Mouse (Mus musculus): ENCODE results near the gene Sh3bgrl2. TPM values are rescaled to one million over a fixed set of nuclear protein-coding genes. Genes with fewer than 3 reads are reported as not detected.

The Sh3bgrl2 gene
- total RNA-seq, 2 experiments from 2014 or later = 5.8 to 6.4 TPM

DNA sequence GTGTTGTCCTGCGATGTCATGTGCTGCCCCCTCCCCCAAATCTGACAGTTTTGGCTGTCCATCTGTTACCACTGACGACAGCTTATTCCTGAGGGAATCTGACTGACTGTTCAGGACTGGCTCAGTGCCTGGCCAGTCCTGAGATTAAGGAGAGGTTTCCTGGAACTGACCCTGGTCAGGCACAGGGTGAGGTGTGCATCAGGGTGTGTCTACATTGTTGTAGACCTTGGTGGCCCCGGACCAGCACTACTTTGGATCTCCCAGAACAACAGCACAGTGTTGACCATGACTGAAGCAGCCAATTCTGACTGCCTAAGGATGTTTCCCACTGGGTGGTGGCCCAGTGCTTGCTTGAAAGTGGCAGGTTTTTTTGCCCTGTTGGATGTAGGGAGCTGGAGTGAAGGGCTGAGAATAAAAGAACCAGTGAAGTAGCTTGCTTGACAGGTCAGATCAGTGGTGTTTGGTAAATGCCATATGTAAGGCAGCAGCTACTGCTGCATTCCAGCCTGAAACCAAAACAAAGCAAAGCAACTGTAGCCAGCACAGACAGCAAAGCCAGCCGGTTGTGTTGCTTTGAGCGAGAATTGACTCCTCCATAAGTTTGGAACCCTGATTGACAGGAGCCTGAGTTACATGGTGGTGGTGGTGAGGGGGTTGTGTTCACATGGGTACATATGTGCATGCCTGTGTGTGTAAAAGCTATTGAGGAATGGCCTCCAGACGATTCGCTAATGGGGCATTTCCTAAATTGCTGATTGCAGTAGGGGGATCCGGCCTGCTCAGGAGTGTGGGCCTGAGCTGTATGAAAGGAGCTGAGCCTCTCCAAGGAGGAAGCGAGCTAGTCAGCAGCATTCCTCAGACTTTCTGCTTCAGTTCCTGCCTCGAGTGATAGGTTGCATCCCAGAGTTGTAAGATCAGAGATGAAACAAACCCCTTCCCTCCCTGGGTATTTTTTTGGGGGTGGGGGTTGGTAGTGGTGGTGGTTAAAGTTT lies 8.9 kb downstream of the Sh3bgrl2 start:
- intact Hi-C loops (cut with DNase I) = no loop called here
- DNase-seq = peak; percentile 42 to 44

DNA sequence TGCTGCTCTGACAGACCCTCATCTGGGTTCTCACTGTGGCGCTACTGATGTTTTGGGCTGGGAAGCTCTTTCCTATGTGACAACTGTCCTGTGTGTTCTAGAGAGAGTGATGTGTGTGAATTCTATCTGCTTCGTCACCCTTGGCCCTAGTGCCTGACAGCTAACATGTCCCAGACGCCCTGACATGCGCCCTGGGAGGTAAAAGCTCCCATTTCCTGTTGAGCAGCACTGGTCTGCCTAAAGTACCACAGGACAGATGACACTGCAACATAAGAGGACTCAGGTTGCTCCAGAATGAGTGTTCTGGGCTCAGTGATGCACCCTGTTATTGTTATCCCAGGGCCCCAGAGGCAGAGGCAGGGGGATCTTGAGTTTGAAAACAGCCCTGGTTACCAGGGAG lies 12.5 kb downstream of the Sh3bgrl2 start:
- intact Hi-C loops (cut with DNase I) = no loop called here
- DNase-seq = peak in 1 of 2 experiments; percentile 45

DNA sequence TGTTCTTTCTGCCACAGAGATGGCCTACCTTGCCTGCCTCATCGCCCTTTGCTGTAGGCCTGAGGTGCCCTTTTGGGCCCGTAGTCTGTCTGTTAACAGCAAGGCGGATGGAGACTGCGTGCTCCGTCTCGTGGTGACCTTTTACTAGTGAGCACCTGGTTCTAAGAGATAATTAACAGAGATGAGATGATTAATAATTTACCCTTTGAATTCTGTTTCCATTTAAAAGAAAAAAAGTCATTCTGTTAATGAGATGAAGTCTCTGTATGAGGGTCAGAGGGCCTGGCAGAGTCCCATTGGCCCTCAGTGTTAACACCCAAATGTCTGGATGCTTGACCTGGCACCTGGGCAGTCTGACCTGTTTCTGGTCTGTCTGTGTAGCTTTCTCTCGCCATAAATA lies 14.8 kb downstream of the Sh3bgrl2 start:
- intact Hi-C loops (cut with DNase I) = no loop called here

GRCm38 (mm10) chr9:83563808-83564549 lies 15.9 kb downstream of the Sh3bgrl2 start:
- DNase-seq = no peak
- intact Hi-C loops (cut with DNase I) = no loop called here

More for the DNA sequence above, 14.8 kb downstream of the Sh3bgrl2 start:
- DNase-seq = no peak

GRCm38 (mm10) chr9:83564934-83565652 lies 17.0 kb downstream of the Sh3bgrl2 start:
- no peak for DNase-seq
- intact Hi-C loops (cut with DNase I) = no loop called here

- intact Hi-C loops (cut with DNase I) = no loop called here
- no peak for DNase-seq
Observed at GRCm38 (mm10) chr9:83566141-83566540, 18.0 kb downstream of the Sh3bgrl2 start.

DNA sequence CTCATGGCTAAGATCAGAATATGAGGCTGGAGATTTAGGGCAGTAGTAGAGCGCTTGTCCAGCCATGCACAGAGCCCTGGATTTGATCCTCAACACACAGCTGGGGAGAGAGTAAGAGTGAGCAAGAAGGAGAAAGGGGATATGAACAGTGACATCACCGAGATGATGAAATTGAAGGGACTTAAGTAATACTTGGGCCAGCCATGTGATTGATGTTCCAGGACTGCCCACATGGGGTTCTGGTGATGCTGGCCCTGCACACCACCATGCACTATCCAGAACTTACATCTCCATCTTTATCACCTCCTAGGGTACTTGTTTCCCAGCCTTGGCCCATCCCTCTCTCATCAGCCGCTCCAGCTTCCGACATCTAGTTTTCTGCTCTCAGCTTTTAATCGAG lies 20.0 kb downstream of the Sh3bgrl2 start:
- intact Hi-C loops (cut with DNase I) = no loop called here
- no peak for DNase-seq

DNA sequence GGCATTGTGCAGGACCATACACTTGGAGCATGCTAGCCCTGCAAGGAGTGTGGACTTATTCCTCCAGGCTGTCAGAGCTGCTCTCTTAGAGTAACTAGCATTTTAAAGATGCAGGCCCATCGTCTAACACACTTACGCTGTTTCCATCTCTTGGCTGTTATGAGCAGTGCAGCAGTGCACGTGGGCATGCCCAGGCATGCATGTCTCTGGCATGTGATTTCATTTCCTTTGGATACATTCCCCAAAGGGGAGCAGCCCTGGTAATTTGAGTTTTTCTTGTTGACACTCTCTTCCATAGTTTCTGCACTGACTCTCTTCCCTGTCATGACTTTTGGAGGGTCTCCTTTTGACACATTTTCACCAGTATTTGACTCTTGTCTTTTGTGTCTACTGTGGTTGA lies 20.8 kb downstream of the Sh3bgrl2 start:
- intact Hi-C loops (cut with DNase I) = no loop called here
- DNase-seq = no peak

DNA sequence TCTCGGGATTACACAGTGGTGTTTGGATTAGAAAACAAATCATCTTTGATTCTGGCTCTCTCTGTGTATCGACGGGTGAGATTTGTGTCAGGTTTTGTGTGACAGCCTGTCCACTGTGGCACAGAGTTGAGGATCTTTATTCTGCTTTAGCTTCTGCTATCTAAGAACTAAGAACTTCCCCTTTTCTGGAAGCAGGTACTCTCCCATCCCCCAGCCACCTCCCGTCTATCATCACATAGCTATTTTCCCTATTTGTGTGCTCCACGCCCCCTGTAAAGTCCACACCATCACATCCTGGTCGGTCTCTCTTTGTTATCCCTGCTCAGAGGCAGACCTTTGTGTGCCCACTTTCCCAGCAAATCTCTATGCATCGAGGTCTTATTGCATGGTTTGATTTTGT lies 21.8 kb downstream of the Sh3bgrl2 start:
- DNase-seq = no peak
- intact Hi-C loops (cut with DNase I) = no loop called here

DNA sequence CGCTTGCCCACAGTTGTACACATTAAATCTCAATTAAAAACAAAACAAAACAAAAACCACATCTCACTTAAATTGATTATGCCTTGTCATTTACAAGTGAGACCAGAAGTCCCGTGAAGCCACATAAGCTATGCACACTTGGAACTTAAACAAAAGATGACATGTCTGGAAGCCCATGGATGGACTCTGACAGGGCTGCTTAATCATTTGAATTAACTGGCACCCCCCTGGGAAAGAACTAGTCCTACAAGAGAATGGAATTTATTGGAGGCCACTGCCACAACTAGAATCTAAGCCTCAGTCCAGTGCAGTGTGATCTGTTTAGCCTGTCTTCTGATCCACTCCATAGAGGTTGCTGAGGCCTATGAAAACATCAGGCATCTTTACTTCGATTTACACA lies 23.2 kb downstream of the Sh3bgrl2 start:
- no peak for DNase-seq
- intact Hi-C loops (cut with DNase I) = no loop called here

DNA sequence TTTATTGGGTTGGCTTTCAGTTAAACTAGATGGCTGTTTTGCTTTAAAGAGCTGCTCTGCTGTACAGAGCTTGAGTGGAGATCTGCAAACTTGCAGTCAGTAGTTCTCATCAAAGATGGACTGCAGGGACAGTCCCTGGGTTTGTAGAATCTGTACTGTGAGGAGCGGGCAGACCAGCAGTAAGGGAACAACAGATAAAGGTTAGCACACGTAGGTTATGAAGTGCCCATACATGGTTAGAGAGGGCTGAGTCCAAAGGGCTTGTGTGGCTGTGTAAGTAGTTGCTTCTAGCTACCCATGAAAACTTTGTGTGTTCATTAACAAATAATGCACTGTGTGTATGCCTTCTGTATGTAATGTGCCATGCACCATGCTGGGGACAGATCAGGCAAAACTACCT lies 24.2 kb downstream of the Sh3bgrl2 start:
- intact Hi-C loops (cut with DNase I) = no loop called here

GRCm38 (mm10) chr9:83572870-83573269 lies 24.7 kb downstream of the Sh3bgrl2 start:
- intact Hi-C loops (cut with DNase I) = no loop called here
- DNase-seq = no peak

More for the DNA sequence above, 24.2 kb downstream of the Sh3bgrl2 start:
- DNase-seq = no peak

DNA sequence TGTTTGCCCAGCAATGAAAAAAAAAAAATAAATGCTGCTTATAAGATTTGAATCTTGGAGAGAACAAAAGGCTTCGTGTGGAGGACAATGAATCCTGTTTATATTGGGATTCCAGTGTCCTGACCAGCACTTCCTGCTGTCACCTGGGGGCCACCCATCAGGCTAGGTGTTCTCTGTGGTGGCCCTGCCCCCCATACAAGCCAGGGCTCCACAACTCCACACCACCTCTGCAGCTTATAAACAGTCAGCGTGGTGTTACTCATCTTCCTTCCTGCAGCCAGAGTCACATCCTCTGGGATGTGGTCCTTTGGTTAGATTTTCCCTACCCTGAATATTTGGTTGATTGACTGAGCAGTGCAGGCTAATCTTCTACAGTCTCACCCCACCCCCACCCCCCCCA lies 25.5 kb downstream of the Sh3bgrl2 start:
- DNase-seq = no peak
- intact Hi-C loops (cut with DNase I) = no loop called here

DNA sequence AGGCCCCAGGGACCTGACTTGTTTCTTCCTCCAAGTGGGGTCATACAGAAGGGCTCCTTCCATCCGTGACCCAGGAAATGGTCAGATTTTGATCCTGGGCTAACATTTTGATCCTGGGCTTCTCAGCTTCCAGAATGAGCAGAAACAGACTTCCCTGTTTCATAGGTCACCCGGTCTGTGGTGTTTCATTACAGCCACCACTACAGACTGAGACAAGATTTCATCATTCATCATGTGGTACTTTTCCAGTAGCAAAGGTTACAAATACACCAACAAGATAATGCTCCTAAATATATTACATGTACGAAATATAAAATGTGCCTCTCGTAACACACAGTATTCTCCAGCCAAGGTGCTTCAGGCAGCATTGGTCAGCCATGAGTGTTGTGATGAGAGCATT lies 27.3 kb downstream of the Sh3bgrl2 start:
- intact Hi-C loops (cut with DNase I) = loop anchor here (5.0 kb wide), 1 partner anchor 193 kb away; no protein-coding TSS in a partner anchor
- no peak for DNase-seq

GRCm38 (mm10) chr9:83576018-83576688 lies 28.0 kb downstream of the Sh3bgrl2 start:
- intact Hi-C loops (cut with DNase I) = loop anchor here (2.0 to 5.0 kb wide), 2 partner anchors 87 to 194 kb away; no protein-coding TSS in a partner anchor
- no peak for DNase-seq

DNA sequence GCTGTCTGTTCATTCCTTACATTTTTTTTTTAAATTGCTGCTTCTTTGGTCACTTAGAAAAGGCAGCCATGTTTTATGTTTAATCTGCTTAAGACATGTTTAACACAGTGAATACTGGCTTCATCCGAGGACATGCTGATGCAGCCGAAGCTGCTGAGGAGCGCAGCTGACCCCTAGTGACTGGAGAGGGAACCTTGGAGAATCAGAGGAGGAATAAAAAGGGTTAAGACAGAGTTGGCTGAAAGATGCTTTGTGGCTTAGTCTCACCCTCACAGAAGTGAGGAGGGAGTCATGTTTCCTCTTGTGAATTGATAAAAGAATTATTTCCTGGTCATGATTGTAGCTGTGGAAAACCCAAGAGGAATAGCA lies 28.5 kb downstream of the Sh3bgrl2 start:
- DNase-seq = peak; percentile 48 to 62
- intact Hi-C loops (cut with DNase I) = loop anchor here (2.0 to 5.0 kb wide), 2 partner anchors 88 to 194 kb away; no protein-coding TSS in a partner anchor

- intact Hi-C loops (cut with DNase I) = loop anchor here (2.0 to 5.0 kb wide), 2 partner anchors 88 to 195 kb away; no protein-coding TSS in a partner anchor
- no peak for DNase-seq
Observed at GRCm38 (mm10) chr9:83577260-83577659, 29.1 kb downstream of the Sh3bgrl2 start.

- intact Hi-C loops (cut with DNase I) = loop anchor here (5.0 kb wide), 1 partner anchor 197 kb away; no protein-coding TSS in a partner anchor
- no peak for DNase-seq
Observed at GRCm38 (mm10) chr9:83579049-83579448, 30.9 kb downstream of the Sh3bgrl2 start.

DNA sequence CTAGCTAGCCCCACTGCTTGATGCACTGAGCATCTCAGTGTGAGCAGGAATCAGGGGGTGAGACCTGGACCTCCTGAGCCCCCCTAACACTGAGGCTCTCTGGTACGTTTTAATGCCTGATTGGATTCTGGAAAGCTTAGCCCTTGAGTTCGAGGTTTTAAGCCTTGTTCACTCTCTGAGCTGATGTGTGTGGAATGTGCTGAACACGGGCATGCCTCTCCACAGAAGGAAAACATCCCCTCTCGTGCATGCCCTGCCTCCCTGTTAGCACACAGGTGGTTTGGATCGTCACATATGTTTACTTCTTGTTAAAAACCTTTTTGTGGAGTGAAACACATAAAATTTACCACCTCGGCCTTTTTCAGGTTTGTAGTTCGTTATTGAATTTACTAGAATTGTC lies 34.6 kb downstream of the Sh3bgrl2 start:
- intact Hi-C loops (cut with DNase I) = no loop called here
- DNase-seq = no peak

All from heart, postnatal 10 days (tissue).